Mouse (Mus musculus): ENCODE data around the gene Ints6.

DNA sequence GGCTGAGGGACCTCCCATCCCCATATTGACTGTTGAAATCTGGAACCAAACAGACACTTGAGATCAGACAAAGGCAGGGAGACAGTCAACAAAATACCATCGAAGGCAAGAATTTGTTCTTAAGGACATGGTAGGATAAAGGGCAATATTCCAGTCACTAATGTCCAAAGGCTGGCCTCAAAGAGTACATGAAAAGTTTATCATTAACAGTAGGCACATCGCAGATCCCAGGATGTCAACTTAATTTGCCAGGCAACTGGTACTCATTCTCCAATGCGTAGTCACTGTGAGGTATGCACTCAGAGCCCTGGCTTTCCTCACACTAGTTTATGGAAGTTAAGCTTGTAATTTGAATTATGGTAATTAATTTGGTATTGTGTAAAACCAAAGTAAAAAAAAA, 13.3 kb upstream of the Ints6 start:
- TF ChIP-seq CTCF (IDR thresholded peaks at IDR 0.05; ENCODE audit: borderline replicate concordance, control insufficient read depth, extremely low read depth, insufficient read depth, low read length, poor library complexity) = no peak
- no peak for TF ChIP-seq POLR2A (IDR thresholded peaks at IDR 0.05; ENCODE audit: control insufficient read depth, extremely low read depth, insufficient read depth, low read length, poor library complexity)

Measured in thymus, adult 2 months (tissue).